Mouse (Mus musculus) hindbrain, embryonic 10.5 days (tissue): Measurements from ENCODE around the gene Mrgpre. TPM values are rescaled to one million over a fixed set of nuclear protein-coding genes. Genes with fewer than 3 reads are reported as not detected.

Experiments
- DNase-seq: peaks from one replicate; pipeline ENCODE4 v3.0.0-alpha.2; 2017; ENCODE audit warnings: low spot score
- H3K27ac ChIP-seq: fragments of 300-500 bp; sonication (generic); 2 replicates; pipeline ENCODE4 v1.5.1; 2016; ENCODE audit warnings: mild to moderate bottlenecking, moderate library complexity
- H3K27me3 ChIP-seq: fragments of 300-500 bp; sonication (generic); 2 replicates; pipeline ENCODE4 v1.6.1; 2016; ENCODE audit warnings: mild to moderate bottlenecking; ENCODE audit not compliant: poor library complexity, insufficient read depth, severe bottlenecking
- H3K36me3 ChIP-seq: fragments of 300-500 bp; sonication (generic); 2 replicates; pipeline ENCODE4 v1.6.1; 2016; ENCODE audit warnings: mild to moderate bottlenecking, moderate library complexity
- H3K4me1 ChIP-seq: fragments of 300-500 bp; sonication (generic); replicated peaks from 2 replicates; pipeline ENCODE4 v1.6.1; 2016; ENCODE audit warnings: mild to moderate bottlenecking
- H3K4me3 ChIP-seq: fragments of 300-500 bp; sonication (generic); 2 replicates; pipeline ENCODE4 v1.5.1; 2016; ENCODE audit warnings: mild to moderate bottlenecking, moderate library complexity
- H3K9me3 ChIP-seq: fragments of 300-500 bp; sonication (generic); 2 replicates; pipeline ENCODE4 v1.6.1; 2016; ENCODE audit warnings: mild to moderate bottlenecking, moderate library complexity
- WGBS: fragments of 180-500 bp; shearing (Covaris S2); methylation state at CpG from one replicate; pipeline ENCODE4 v1.1.7; 2016; 5-methylcytosine and 5-hydroxymethylcytosine counted together
- polyA plus RNA-seq: library from polyadenylated mRNA; unstranded; fragments of >200 nt; fragmentation: Nextera tagmentation; extraction: Ambion mirVana; gene quantifications from 2 replicates; pipeline ENCODE4 v1.2.1, GENCODE M21; 2016

The Mrgpre gene
- polyA plus RNA-seq, 1 experiment from 2014 or later, result 2.7 TPM

DNA sequence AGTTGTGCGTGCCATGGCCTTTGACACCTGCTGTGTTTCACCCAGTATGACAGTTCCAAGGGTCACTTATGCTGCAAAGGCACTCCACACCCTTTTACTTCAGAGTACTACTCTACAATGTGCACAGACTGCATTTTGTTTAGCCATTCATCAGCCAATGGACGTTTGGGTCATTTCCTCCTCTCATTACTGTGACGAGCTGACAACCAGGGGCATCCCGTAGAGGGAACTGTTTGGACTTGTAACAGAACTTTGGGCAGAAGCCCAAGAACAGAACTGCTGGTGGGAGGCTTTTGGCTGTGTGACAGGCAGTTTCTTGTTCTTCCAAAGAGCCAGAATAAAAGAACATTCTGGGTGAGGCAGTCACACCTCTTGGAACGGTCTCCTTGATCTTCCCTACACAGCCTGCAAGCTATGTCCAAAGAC is 20.9 kb upstream of the Mrgpre start:
- WGBS, result 81% methylated on average over 5 of the region's 5 CpGs
- DNase-seq, result no peak
- Histone ChIP-seq H3K4me3 (no peak overlapping the region), H3K27ac (no peak overlapping the region), H3K9me3 (no peaks in the 10 kb centered on the region), H3K36me3 (peaks cover 96% of the 10 kb centered on the region), H3K4me1 (no peaks in the 10 kb centered on the region), H3K27me3 (no peaks in the 10 kb centered on the region)

DNA sequence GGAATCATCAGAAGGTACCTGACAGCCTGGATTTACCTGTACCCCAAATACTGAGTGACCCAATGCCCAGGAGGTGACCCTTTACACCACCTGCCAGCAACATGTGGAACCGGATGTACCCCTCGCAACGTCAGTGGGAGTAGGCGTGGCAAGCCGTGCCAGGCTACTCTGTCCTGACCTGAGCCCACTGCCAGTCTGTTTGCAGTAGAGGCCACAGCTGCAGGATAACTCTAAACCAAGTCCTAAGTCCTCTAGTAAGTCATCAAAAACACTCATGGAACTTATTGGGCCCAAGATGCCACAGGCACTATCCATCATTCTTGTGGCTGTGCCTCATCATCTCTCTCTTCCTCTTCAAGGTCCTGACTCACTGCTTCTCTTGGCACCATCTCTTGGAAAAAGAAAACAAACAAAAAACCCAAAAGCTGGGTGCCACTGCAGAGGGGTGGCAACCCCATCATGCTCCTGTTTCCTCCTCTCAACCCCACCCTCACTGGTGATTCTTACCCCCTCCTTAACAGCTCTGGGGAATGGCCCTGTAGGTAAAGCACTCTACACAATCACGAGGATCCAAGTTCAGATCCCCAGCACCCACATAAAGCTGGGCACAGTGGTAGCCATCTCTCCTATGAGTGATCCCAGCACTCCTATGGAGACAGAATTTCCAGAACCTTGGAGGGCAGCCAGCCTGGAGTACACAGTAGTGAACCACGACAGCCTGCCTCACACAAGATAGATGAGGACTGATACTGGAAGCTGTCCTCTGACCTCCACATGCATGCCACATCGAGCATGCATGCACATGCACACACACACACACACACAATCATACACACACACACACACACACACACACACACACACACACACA is 17.1 kb upstream of the Mrgpre start:
- Histone ChIP-seq H3K4me1 (no peaks in the 10 kb centered on the region), H3K4me3 (no peak overlapping the region), H3K27ac (no peak overlapping the region), H3K27me3 (no peaks in the 10 kb centered on the region), H3K36me3 (peaks cover 96% of the 10 kb centered on the region), H3K9me3 (no peaks in the 10 kb centered on the region)
- 90% methylated on average over 8 of the region's 8 CpGs for WGBS
- DNase-seq, result no peak

DNA sequence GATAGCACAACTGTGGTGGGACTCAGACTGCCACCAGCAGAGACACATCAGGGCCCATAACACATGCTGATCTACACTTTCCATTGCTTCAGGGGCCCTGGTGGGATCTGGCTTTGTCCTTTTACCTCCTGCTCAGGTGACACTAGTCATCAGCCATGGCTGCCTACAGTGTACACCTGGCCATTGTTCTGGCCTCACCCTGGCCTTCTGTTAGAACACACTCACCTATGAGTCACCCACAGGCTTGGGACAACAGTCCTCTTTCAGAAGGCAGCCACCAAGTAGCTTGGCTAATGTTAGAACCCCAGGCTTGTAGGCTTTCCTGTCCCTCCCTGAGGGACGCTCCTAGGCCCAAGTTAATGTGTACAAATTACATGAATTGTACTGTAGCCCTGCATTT is 16.5 kb upstream of the Mrgpre start:
- H3K36me3 ChIP-seq, result peaks cover 96% of the 10 kb centered on the region
- 90% methylated on average over 1 of the region's 1 CpGs for WGBS

DNA sequence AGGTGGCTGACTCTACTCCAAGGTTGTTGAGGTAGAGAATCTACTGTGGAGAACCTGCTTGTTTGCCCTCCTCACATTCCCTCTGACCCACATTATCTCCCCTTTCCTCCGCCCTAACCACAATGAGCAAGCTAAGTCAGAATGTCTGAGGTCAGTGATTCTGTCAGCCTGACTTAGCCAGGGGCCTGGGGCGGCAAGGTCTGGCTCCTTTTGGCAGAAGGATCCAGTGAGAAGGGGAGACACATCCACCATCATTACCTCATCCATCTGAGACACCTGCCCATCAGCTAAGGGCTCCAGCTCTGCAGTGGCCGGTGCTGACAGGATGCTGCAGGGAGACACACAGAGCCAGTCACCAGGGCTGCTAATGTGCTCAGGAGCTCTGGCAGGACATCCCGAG is 14.5 kb upstream of the Mrgpre start:
- Histone ChIP-seq H3K4me1 (no peaks in the 10 kb centered on the region), H3K9me3 (no peaks in the 10 kb centered on the region), H3K4me3 (no peak overlapping the region), H3K36me3 (peaks cover 91% of the 10 kb centered on the region), H3K27ac (no peak overlapping the region), H3K27me3 (no peaks in the 10 kb centered on the region)
- WGBS, result 93% methylated on average over 4 of the region's 4 CpGs
- DNase-seq, result no peak

More for the DNA sequence above, 16.5 kb upstream of the Mrgpre start:
- Histone ChIP-seq H3K9me3 (no peaks in the 10 kb centered on the region), H3K4me1 (no peaks in the 10 kb centered on the region), H3K27ac (no peak overlapping the region), H3K27me3 (no peaks in the 10 kb centered on the region), H3K4me3 (no peak overlapping the region)
- no peak for DNase-seq

DNA sequence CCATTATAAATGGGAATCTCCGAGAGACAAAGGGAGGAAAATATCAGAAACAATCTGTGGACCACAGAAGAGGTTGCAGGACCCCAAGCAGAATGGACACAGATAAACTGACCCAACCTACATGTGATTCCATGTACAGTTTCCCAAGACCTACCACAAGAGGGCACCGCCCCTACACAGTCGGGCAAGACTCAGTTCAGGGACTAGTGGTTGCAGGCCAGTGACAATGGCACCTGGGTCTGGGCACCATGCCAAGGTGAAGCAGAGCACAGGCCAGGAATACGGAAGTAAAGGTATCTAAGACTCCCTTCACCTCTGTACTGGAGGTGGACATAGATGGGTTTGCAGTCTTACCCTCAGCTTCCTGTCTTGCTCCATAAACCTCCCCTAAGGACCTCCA is 8.8 kb upstream of the Mrgpre start:
- Histone ChIP-seq H3K27me3 (no peaks in the 10 kb centered on the region), H3K9me3 (no peaks in the 10 kb centered on the region), H3K4me3 (no peak overlapping the region), H3K36me3 (peaks cover 34% of the 10 kb centered on the region), H3K4me1 (no peaks in the 10 kb centered on the region), H3K27ac (no peak overlapping the region)
- peak; percentile 33 for DNase-seq
- WGBS, result 66% methylated on average over 4 of the region's 4 CpGs

DNA sequence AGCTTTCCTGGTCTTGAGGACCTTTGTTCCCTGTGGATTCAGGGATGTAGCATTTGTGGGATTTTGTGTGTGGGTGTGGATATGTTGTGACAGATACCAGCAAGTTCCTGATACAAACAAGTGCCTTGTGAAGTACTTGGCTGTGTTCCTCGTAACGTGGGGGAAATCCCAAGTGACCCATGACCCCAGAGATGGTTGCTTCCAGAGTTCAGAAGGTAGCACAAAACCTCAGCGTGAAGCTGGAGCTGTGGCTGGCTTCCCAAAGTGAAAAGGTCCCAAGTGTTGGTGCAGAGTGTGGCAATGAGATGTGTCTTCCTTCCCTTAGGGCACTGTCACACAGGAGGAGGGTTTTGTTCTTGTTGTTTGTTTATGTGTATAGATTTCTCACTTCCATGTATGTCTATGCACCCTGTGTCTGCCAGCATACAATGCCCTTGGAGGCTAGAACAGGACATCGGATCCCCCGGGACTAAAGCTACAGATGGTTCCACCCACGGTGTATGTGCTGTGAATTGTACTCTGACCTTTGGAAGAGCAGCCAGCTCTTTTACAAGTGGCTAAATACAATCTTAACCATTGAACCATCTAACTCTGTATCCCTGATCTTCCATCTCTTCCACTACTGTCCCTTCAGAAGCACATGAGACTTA is 8.2 kb upstream of the Mrgpre start:
- Histone ChIP-seq H3K36me3 (peaks cover 28% of the 10 kb centered on the region), H3K27me3 (no peaks in the 10 kb centered on the region), H3K4me3 (no peak overlapping the region), H3K27ac (no peak overlapping the region), H3K9me3 (no peaks in the 10 kb centered on the region), H3K4me1 (no peaks in the 10 kb centered on the region)
- 88% methylated on average over 6 of the region's 6 CpGs for WGBS
- DNase-seq, result no peak

DNA sequence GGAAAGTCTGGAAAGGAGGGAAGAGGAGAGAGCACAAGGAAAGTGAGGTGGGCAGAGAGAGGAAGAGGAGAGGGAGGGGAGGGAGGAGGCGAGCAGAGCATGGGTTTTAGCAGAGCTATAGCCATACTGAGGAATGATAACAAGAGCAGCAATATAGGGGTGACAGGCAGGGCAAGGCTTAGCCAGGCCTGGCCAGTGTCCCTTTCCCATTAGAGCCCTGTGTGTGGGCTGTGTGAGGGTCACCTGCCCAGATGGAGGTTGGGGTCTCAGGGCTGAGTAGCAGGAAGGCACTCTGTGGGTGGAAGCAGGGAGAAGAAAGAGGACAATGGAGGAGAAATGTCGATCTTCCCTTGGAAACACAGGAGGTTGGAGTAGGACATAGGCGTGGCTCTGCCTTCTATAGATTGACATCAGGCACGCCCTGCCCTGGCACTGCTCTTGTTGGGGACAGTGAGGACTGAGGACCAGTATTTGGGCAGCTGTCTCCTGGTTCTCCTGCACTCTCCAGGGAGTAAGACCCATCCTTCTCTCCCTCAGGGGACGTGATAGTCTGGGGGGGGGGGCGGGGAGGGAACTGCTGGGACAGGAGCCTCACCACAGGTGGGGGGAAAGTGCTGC is 813 bp downstream of the Mrgpre start:
- Histone ChIP-seq H3K27ac (peak overlapping the region; percentile 84), H3K4me1 (peaks cover 39% of the 10 kb centered on the region), H3K27me3 (peaks cover 26% of the 10 kb centered on the region; the same call in 1 of the 2 replicates), H3K9me3 (no peaks in the 10 kb centered on the region), H3K36me3 (no peaks in the 10 kb centered on the region), H3K4me3 (peak overlapping the region; percentile 57)
- 14% methylated on average over 6 of the region's 6 CpGs for WGBS
- no peak for DNase-seq

DNA sequence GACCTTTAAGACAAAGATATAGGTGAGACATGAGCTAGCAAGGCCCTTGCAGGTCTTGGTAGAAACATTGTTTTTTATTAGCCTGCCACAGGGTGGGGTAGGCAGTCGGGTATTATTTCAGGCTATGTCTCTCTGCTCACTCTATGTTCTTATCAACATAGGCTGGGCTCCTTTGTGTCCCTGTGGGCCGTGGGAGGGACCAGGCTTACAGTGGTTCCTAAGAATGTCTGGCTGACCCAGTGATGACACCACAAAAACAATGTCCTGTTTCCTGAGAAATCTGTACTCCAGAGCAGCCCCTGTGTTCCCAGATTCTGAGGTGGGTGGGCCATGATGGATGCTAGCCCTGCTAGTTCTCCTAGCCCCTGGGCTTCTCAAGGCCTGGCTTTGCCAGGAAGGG is 6.9 kb downstream of the Mrgpre start:
- Histone ChIP-seq H3K4me3 (no peak overlapping the region), H3K27me3 (peaks cover 13% of the 10 kb centered on the region; the same call in 1 of the 2 replicates)

DNA sequence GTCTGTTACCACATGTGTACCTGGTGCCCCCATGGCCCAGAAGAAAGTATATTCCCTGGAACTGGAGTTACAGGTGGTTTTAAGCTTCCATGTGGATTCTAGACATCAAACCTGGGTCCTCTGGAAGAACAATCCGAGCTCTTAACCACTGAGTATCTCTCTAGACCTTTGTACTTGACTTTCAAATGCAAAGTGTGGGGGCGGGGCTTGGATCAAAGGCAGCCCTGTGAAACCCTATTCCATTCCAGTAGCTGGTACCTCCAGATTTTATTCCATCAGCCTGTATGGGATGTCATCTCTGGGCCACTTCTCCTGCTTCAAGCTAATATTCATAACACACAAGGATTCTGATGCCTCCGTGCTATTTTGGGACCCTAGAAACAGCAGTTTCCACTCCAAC is 8.2 kb downstream of the Mrgpre start:
- no peaks in the 10 kb centered on the region for H3K36me3 ChIP-seq
- 31% methylated on average over 3 of the region's 3 CpGs for WGBS

More for the DNA sequence above, 6.9 kb downstream of the Mrgpre start:
- WGBS, result 65% methylated on average over 2 of the region's 2 CpGs
- no peak for DNase-seq
- Histone ChIP-seq H3K27ac (no peak overlapping the region), H3K36me3 (no peaks in the 10 kb centered on the region), H3K9me3 (no peaks in the 10 kb centered on the region), H3K4me1 (peaks cover 2% of the 10 kb centered on the region)

DNA sequence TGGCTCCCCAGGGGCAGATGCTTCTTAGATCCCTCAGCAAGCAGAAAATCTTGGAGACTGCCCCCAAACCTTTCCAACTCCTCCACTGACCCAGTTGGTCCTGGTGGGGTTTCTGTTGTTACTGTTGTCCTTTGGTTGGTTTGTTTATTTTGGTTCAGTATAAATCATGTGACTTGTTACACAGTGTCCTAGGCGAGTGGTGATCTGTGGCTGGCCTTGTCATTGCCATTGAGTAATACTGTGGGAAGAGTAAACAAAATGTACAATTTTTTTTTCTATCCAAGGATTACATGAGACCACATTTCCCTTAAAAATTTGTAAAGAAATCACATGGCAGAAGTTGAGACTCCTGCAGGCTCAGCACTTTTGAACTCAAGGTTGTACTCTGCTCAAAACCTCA is 14.8 kb downstream of the Mrgpre start:
- Histone ChIP-seq H3K36me3 (no peaks in the 10 kb centered on the region), H3K4me3 (no peak overlapping the region), H3K27me3 (peaks cover 23% of the 10 kb centered on the region), H3K4me1 (no peaks in the 10 kb centered on the region), H3K9me3 (no peaks in the 10 kb centered on the region), H3K27ac (no peak overlapping the region)
- WGBS, result 61% methylated on average over 1 of the region's 1 CpGs
- no peak for DNase-seq

More for the DNA sequence above, 8.2 kb downstream of the Mrgpre start:
- no peaks in the 10 kb centered on the region for H3K4me1 ChIP-seq
- no peak overlapping the region for H3K4me3 ChIP-seq
- H3K27me3 ChIP-seq, result peaks cover 7% of the 10 kb centered on the region; the same call in 1 of the 2 replicates
- no peak for DNase-seq
- no peak overlapping the region for H3K27ac ChIP-seq
- no peaks in the 10 kb centered on the region for H3K9me3 ChIP-seq

DNA sequence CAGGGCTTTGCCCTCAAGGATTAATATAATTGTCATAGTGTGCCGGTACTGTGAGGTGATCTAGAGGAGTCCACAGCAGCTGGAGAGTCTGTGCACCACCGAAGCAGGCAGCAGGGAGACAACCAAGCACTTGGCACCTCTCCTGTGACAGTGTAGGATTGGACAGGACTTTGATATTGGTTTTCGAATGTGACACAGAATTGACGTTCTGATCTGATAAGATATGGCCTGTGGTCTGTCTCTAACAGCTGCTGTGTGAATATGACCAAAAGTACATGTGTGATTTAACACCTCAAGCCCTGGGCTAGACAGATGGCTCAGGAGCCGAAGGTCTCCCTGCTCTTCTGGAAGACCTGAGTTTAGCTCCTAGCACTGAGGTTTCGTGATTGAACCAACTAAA is 16.0 kb downstream of the Mrgpre start:
- WGBS, result 82% methylated on average over 6 of the region's 6 CpGs
- H3K27me3 ChIP-seq, result peaks cover 27% of the 10 kb centered on the region
- DNase-seq, result no peak

DNA sequence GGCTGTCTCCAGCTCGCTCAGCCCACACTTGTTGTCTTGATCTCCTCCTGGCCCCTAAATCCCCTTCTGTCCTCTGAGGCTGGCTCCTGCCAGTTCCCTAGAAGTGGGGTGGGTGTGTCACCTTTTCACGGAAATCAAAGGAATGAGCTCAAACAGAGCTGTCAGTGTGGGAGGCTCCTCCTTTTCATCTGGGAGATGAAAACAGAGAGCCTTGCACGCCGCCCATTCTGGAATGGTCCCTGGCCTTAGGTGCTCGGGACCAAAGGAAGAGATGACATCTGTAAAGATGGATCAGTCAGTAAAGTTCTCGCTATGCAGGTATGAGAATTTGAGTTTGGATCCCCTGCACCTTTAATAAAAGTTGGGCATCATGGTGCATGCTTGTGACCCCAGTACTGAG is 17.4 kb downstream of the Mrgpre start, which contains the start of gene Mrgprg:
Gene Mrgprg, minus strand, starts transcription at position 101 of the 400 bp plus-strand sequence.
- Histone ChIP-seq H3K27ac (no peak within 1 kb of the TSS), H3K27me3 (peaks cover 27% of the 10 kb centered on the region), H3K4me3 (no peak within 1 kb of the TSS), H3K4me1 (no peaks in the 10 kb centered on the region), H3K36me3 (no peaks in the 10 kb centered on the region), H3K9me3 (no peaks in the 10 kb centered on the region)
- 56% methylated on average over 6 of the region's 6 CpGs for WGBS
- no peak for DNase-seq

More for the DNA sequence above, 16.0 kb downstream of the Mrgpre start:
- H3K36me3 ChIP-seq, result no peaks in the 10 kb centered on the region
- no peaks in the 10 kb centered on the region for H3K9me3 ChIP-seq
- H3K4me3 ChIP-seq, result no peak overlapping the region
- no peak overlapping the region for H3K27ac ChIP-seq
- H3K4me1 ChIP-seq, result no peaks in the 10 kb centered on the region
